Mouse (Mus musculus) CH12.LX (cell line): ENCODE data around the gene Agl. TPM values are rescaled to one million over a fixed set of nuclear protein-coding genes. Genes with fewer than 3 reads are reported as not detected.

Source experiments
- DNase-seq: peaks from one replicate; pipeline ENCODE4 v3.0.0-alpha.2; 2013; ENCODE audit errors: extremely low read depth
- H3K27ac ChIP-seq: 2 replicates; pipeline ENCODE4 v1.5.1; 2012; ENCODE audit warnings: low read depth, mild to moderate bottlenecking, control low read depth, moderate library complexity; ENCODE audit not compliant: insufficient read depth
- H3K27me3 ChIP-seq: replicated peaks from 2 replicates; pipeline ENCODE3; 2012; ENCODE audit warnings: inconsistent platforms
- H3K36me3 ChIP-seq, 2 experiments: replicated peaks in 1 of 2; 2 replicates each; pipeline versions ENCODE3 to v1.6.1; 2012; ENCODE audit warnings: inconsistent platforms in 1 of 2, low read length in 1 of 2, mild to moderate bottlenecking in 1 of 2, mixed read lengths in 1 of 2, moderate library complexity in 1 of 2; ENCODE audit not compliant: control insufficient read depth in 1 of 2, insufficient read depth in 1 of 2
- H3K4me1 ChIP-seq, 2 experiments: 2 replicates each; pipeline ENCODE4 v1.6.1; 2012; ENCODE audit warnings: inconsistent platforms in 1 of 2, moderate library complexity in 1 of 2; ENCODE audit not compliant: insufficient read depth in 2 of 2, control insufficient read depth in 1 of 2
- H3K4me2 ChIP-seq: 2 replicates; pipeline ENCODE4 v1.6.1; 2012; ENCODE audit warnings: low read depth, mild to moderate bottlenecking, control low read depth; ENCODE audit not compliant: poor library complexity, insufficient read depth, severe bottlenecking
- H3K4me3 ChIP-seq, 3 experiments: fragments of 150-350 bp in 1 of 3; sonication (generic) in 1 of 3; replicated peaks in 1 of 3; 2 replicates each; pipeline versions ENCODE3 to v1.5.1; 2011 to 2012; ENCODE audit warnings: low read depth in 2 of 3, low read length in 2 of 3, mild to moderate bottlenecking in 2 of 3, moderate library complexity in 2 of 3, control low read depth in 1 of 3, improper control_type of control experiment in 1 of 3, inconsistent platforms in 1 of 3, mixed read lengths in 1 of 3; ENCODE audit not compliant: poor library complexity in 1 of 3
- H3K79me2 ChIP-seq: replicated peaks from 2 replicates; pipeline ENCODE4 v1.6.1; 2012; ENCODE audit warnings: mild to moderate bottlenecking, moderate library complexity; ENCODE audit not compliant: control insufficient read depth, poor library complexity, insufficient read depth, severe bottlenecking; ENCODE audit errors: extremely low read depth
- H3K9ac ChIP-seq: 2 replicates; pipeline ENCODE4 v1.6.1; 2012; ENCODE audit warnings: low read depth, mild to moderate bottlenecking, control low read depth, moderate library complexity; ENCODE audit not compliant: insufficient read depth
- H3K9me3 ChIP-seq: replicated peaks from 2 replicates; pipeline ENCODE3; 2012; ENCODE audit warnings: low read length, inconsistent platforms, mixed read lengths
- CHD1 ChIP-seq: IDR thresholded peaks from 2 replicates; pipeline ENCODE4 v1.6.1; 2012; ENCODE audit warnings: low read depth, low read length, improper control_type of control experiment, inconsistent platforms
- CTCF ChIP-seq, 2 experiments: IDR thresholded peaks in 1 of 2; conservative IDR thresholded peaks in 1 of 2; 2 replicates each; pipeline ENCODE4 v1.5.1; 2011 to 2012; ENCODE audit warnings: low read depth in 2 of 2, low read length in 2 of 2, improper control_type of control experiment in 1 of 2, inconsistent platforms in 1 of 2, mild to moderate bottlenecking in 1 of 2, moderate library complexity in 1 of 2
- ETS1 ChIP-seq: conservative IDR thresholded peaks from 2 replicates; pipeline ENCODE4 v1.6.1; 2012; ENCODE audit warnings: low read depth, mild to moderate bottlenecking, inconsistent platforms, low read length, improper control_type of control experiment, moderate library complexity
- GABPA ChIP-seq: IDR thresholded peaks from 2 replicates; pipeline ENCODE4 v1.6.1; 2012; ENCODE audit warnings: low read depth, low read length, improper control_type of control experiment, inconsistent platforms; ENCODE audit not compliant: insufficient replicate concordance
- IRF4 ChIP-seq: IDR thresholded peaks from 2 replicates; pipeline ENCODE4 v1.6.1; 2014; ENCODE audit warnings: low read depth, mild to moderate bottlenecking, inconsistent platforms, low read length, improper control_type of control experiment
- JUND ChIP-seq: conservative IDR thresholded peaks from 2 replicates; pipeline ENCODE4 v1.6.1; 2011; ENCODE audit warnings: low read depth, low read length, improper control_type of control experiment
- MAX ChIP-seq: IDR thresholded peaks from 2 replicates; pipeline ENCODE4 v1.6.1; 2011; ENCODE audit warnings: low read length, improper control_type of control experiment
- MXI1 ChIP-seq: IDR thresholded peaks from 2 replicates; pipeline ENCODE4 v1.6.1; 2011; ENCODE audit warnings: mild to moderate bottlenecking, low read depth, low read length, improper control_type of control experiment
- NRF1 ChIP-seq: IDR thresholded peaks from 2 replicates; pipeline ENCODE4 v1.6.1; 2014; ENCODE audit warnings: low read depth, mild to moderate bottlenecking, inconsistent platforms, low read length, improper control_type of control experiment, moderate library complexity
- PAX5 ChIP-seq: IDR thresholded peaks from 2 replicates; pipeline ENCODE4 v1.6.1; 2012; ENCODE audit warnings: low read length, inconsistent platforms, mixed read lengths
- POLR2A ChIP-seq: IDR thresholded peaks from 2 replicates; pipeline ENCODE4 v1.6.1; 2011; ENCODE audit warnings: low read depth, mild to moderate bottlenecking, improper control_type of control experiment, low read length
- POLR2AphosphoS2 ChIP-seq: IDR thresholded peaks from 2 replicates; pipeline ENCODE4 v1.6.1; 2011; ENCODE audit warnings: low read depth, low read length, improper control_type of control experiment
- RAD21 ChIP-seq: IDR thresholded peaks from 2 replicates; pipeline ENCODE4 v1.6.1; 2011; ENCODE audit warnings: low read depth, mild to moderate bottlenecking, low read length, improper control_type of control experiment, moderate library complexity
- TBP ChIP-seq: conservative IDR thresholded peaks from 2 replicates; pipeline ENCODE4 v1.6.1; 2011; ENCODE audit warnings: low read depth, low read length, improper control_type of control experiment
- USF1 ChIP-seq: IDR thresholded peaks from 2 replicates; pipeline ENCODE4 v1.6.1; 2014; ENCODE audit warnings: low read depth, mild to moderate bottlenecking, inconsistent platforms, low read length, improper control_type of control experiment
- dilution Hi-C: fragments of 300-500 bp; cut with MboI; formaldehyde crosslinking; loops from 2 replicates; pipeline ENCODE4 v1.14.3; 2020; ENCODE audit warnings: low sequenced_read_pairs; ENCODE audit not compliant: extremely low pct_unique_long_range_greater_than_20kb, extremely low pct_ligation_motif_present
- in situ Hi-C: fragments of 300-500 bp; cut with MboI; formaldehyde crosslinking; loops from 3 replicates; pipeline ENCODE4 v1.14.3; 2019; ENCODE audit warnings: low sequenced_read_pairs, low pct_ligation_motif_present, low pct_unique_long_range_greater_than_20kb, mixed read lengths
- polyA plus RNA-seq: library from polyadenylated mRNA; unstranded; fragments of >175 nt; gene quantifications from 2 replicates; pipeline ENCODE4 v1.2.1, GENCODE M21; 2012; ENCODE audit warnings: low read depth; ENCODE audit not compliant: insufficient read length
- total RNA-seq, 2 experiments: library from RNA; depleted of rRNA; stranded (reverse); fragments of 300-350 nt in 1 of 2; fragments of >200 nt in 1 of 2; gene quantifications; 2 replicates each; pipeline ENCODE4 v1.2.3; 2012 to 2014

Gene Agl
- total and polyA plus RNA-seq, 3 experiments, result 4.7 to 5.7 (median 5.2) TPM

DNA sequence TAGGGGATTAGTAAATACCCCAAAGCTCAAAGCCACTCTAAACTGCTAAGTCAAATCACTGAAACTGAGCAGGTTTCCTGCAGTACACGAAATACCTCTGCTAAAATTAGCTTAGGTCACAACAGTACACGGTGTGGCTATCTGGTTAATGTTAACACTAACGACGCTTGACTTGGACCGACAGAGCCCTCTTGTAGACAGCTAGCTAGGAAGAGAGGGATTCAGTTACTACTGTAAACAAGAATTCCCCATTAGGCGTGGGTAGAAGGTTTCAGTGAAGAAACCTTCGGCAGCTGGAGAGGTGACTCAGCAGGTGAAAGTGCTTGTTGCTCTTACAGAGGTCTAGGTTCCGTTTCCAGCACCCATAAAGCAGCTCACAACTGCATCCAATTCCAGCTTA, 6.2 kb downstream of the Agl start:
- dilution Hi-C loops (no loop called here), in situ Hi-C loops (no loop called here)
- DNase-seq, result no peak
- Histone ChIP-seq H3K4me3 (no peak overlapping the region), H3K4me2 (peak overlapping the region; percentile 50), H3K9ac (no peak overlapping the region), H3K4me1 (peaks cover 0 to 16% of the 10 kb centered on the region in 2 experiments; a peak in 2 of 4 replicates), H3K79me2 (no peaks in the 10 kb centered on the region), H3K36me3 (peaks cover 0 to 8% of the 10 kb centered on the region in 2 experiments), H3K9me3 (no peaks in the 10 kb centered on the region), H3K27ac (no peak overlapping the region), H3K27me3 (no peaks in the 10 kb centered on the region)
- TF ChIP-seq CTCF (conservative IDR thresholded peaks at IDR 0.05 in 1 of 2, IDR thresholded peaks at IDR 0.05 in 1 of 2; ENCODE audit: low read depth in 2 of 2, low read length in 2 of 2) (no peak), GABPA (no peak), MAX (no peak), TBP (no peak), POLR2AphosphoS2 (no peak), NRF1 (no peak)

GRCm38 (mm10) chr3:116798821-116799510, 9.0 kb downstream of the Agl start:
- dilution Hi-C loops (no loop called here), in situ Hi-C loops (no loop called here)
- Histone ChIP-seq H3K4me1 (peaks cover 0 to 16% of the 10 kb centered on the region in 2 experiments; a peak in 2 of 4 replicates), H3K36me3 (peaks cover 0 to 11% of the 10 kb centered on the region in 2 experiments), H3K9ac (no peak overlapping the region), H3K27ac (no peak overlapping the region), H3K79me2 (no peaks in the 10 kb centered on the region), H3K4me3 (no peak overlapping the region), H3K9me3 (no peaks in the 10 kb centered on the region), H3K27me3 (no peaks in the 10 kb centered on the region), H3K4me2 (no peak overlapping the region)
- TF ChIP-seq CHD1 (no peak), ETS1 (no peak), JUND (no peak), MXI1 (no peak), RAD21 (no peak), PAX5 (no peak), IRF4 (no peak), USF1 (no peak), POLR2A (no peak), POLR2AphosphoS2 (no peak), NRF1 (no peak)
- no peak for DNase-seq
